Mouse (Mus musculus) myocyte (in vitro differentiated cells): ENCODE data around the gene Brix1. TPM values are rescaled to one million over a fixed set of nuclear protein-coding genes. Genes with fewer than 3 reads are reported as not detected.

ENCODE experiments used
- H3K27me3 ChIP-seq: one replicate; pipeline ENCODE4 v1.6.1; 2011; ENCODE audit not compliant: control insufficient read depth, insufficient read depth, insufficient read length
- H3K36me3 ChIP-seq: one replicate; pipeline ENCODE4 v1.6.1; 2011; ENCODE audit not compliant: control insufficient read depth, insufficient read depth
- H3K4me2 ChIP-seq: one replicate; pipeline ENCODE4 v1.6.1; 2011; ENCODE audit warnings: low read depth, control low read depth
- H3K4me3 ChIP-seq: one replicate; pipeline ENCODE4 v1.5.1; 2011; ENCODE audit warnings: mild to moderate bottlenecking, control low read depth, moderate library complexity
- H3K79me2 ChIP-seq: one replicate; pipeline ENCODE4 v1.6.1; 2011; ENCODE audit not compliant: control insufficient read depth, insufficient read depth
- H3ac ChIP-seq: one replicate; pipeline ENCODE4 v1.6.1; 2011; ENCODE audit not compliant: control insufficient read depth, insufficient read length
- CEBPB ChIP-seq: IDR thresholded peaks from 2 replicates; pipeline ENCODE4 v1.6.1; 2011; ENCODE audit warnings: mild to moderate bottlenecking, moderate library complexity; ENCODE audit not compliant: poor library complexity, insufficient read depth, severe bottlenecking
- E2F4 ChIP-seq: IDR thresholded peaks from one replicate; pipeline ENCODE4 v1.6.1; 2011; ENCODE audit warnings: mild to moderate bottlenecking, control low read depth, moderate library complexity; ENCODE audit not compliant: insufficient read depth
- MAX ChIP-seq: IDR thresholded peaks from one replicate; pipeline ENCODE4 v1.6.1; 2011; ENCODE audit warnings: low read depth, mild to moderate bottlenecking, control low read depth
- MYOD1 ChIP-seq, 3 experiments: IDR thresholded peaks; one replicate each; pipeline ENCODE4 v1.6.1; 2011; ENCODE audit warnings: control low read depth in 2 of 3, low read depth in 2 of 3, mild to moderate bottlenecking in 2 of 3, moderate library complexity in 1 of 3; ENCODE audit not compliant: insufficient read length in 2 of 3, control insufficient read depth in 1 of 3
- MYOG ChIP-seq, 3 experiments: IDR thresholded peaks; one replicate each; pipeline ENCODE4 v1.6.1; 2011; ENCODE audit warnings: control low read depth in 2 of 3, low read depth in 2 of 3, mild to moderate bottlenecking in 2 of 3; ENCODE audit not compliant: insufficient read length in 2 of 3, control insufficient read depth in 1 of 3, insufficient read depth in 1 of 3
- POLR2A ChIP-seq: IDR thresholded peaks from one replicate; pipeline ENCODE4 v1.6.1; 2011; ENCODE audit warnings: low read depth, mild to moderate bottlenecking, control low read depth, moderate library complexity; ENCODE audit not compliant: insufficient read length
- POLR2AphosphoS2 ChIP-seq: IDR thresholded peaks from one replicate; pipeline ENCODE4 v1.6.1; 2011; ENCODE audit warnings: low read depth, control low read depth; ENCODE audit not compliant: insufficient read length
- REST ChIP-seq: IDR thresholded peaks from one replicate; pipeline ENCODE4 v1.6.1; 2011; ENCODE audit warnings: mild to moderate bottlenecking, control low read depth, moderate library complexity; ENCODE audit not compliant: insufficient read depth, insufficient read length
- SRF ChIP-seq: IDR thresholded peaks from one replicate; pipeline ENCODE4 v1.6.1; 2011; ENCODE audit warnings: low read depth; ENCODE audit not compliant: control insufficient read depth, insufficient read length
- TCF12 ChIP-seq: IDR thresholded peaks from one replicate; pipeline ENCODE4 v1.6.1; 2011; ENCODE audit warnings: mild to moderate bottlenecking, control low read depth; ENCODE audit not compliant: poor library complexity, insufficient read depth, severe bottlenecking
- TCF3 ChIP-seq: IDR thresholded peaks from one replicate; pipeline ENCODE4 v1.6.1; 2011; ENCODE audit warnings: low read depth, control low read depth; ENCODE audit not compliant: insufficient read length
- USF1 ChIP-seq: IDR thresholded peaks from one replicate; pipeline ENCODE4 v1.6.1; 2011; ENCODE audit warnings: low read depth, mild to moderate bottlenecking, control low read depth, moderate library complexity
- polyA plus RNA-seq: library from polyadenylated mRNA; unstranded; fragments of >200 nt; fragmentation: generic; extraction: Trizol; gene quantifications from one replicate; pipeline ENCODE4 v1.2.1, GENCODE M21; 2012; ENCODE audit warnings: missing spikeins

Brix1 gene
- polyA plus RNA-seq, 1 experiment, result 23.4 TPM

GRCm38 (mm10) chr15:10447102-10447501 is 38.6 kb downstream of the Brix1 start:
- H3K4me2 ChIP-seq, result no peak overlapping the region
- no peak overlapping the region for H3ac ChIP-seq
- H3K79me2 ChIP-seq, result no peaks in the 10 kb centered on the region
- peaks cover 61% of the 10 kb centered on the region for H3K36me3 ChIP-seq
- no peaks in the 10 kb centered on the region for H3K27me3 ChIP-seq
- TF ChIP-seq TCF3, result no peak
- TF ChIP-seq MYOG (IDR thresholded peaks at IDR 0.05; ENCODE audit: control insufficient read depth in 1 of 3, insufficient read depth in 1 of 3, insufficient read length in 2 of 3, low read depth in 2 of 3), result no peak
- TF ChIP-seq E2F4, result no peak
- no peak for TF ChIP-seq REST
- no peak for TF ChIP-seq TCF12
- no peak for TF ChIP-seq CEBPB
- TF ChIP-seq POLR2A, result no peak
- no peak for TF ChIP-seq USF1
- TF ChIP-seq SRF, result no peak
- TF ChIP-seq MYOD1 (IDR thresholded peaks at IDR 0.05; ENCODE audit: control insufficient read depth in 1 of 3, insufficient read length in 2 of 3, low read depth in 2 of 3), result no peak
- no peak for TF ChIP-seq MAX
- TF ChIP-seq POLR2AphosphoS2, result no peak
- H3K4me3 ChIP-seq, result no peak overlapping the region

GRCm38 (mm10) chr15:10442275-10442674 is 43.5 kb downstream of the Brix1 start:
- peaks cover 33% of the 10 kb centered on the region for H3K36me3 ChIP-seq

GRCm38 (mm10) chr15:10441493-10441892 is 44.3 kb downstream of the Brix1 start:
- H3K36me3 ChIP-seq, result peaks cover 25% of the 10 kb centered on the region
- TF ChIP-seq MAX, result no peak
- no peak for TF ChIP-seq MYOG (IDR thresholded peaks at IDR 0.05; ENCODE audit: control insufficient read depth in 1 of 3, insufficient read depth in 1 of 3, insufficient read length in 2 of 3, low read depth in 2 of 3)
- TF ChIP-seq MYOD1 (IDR thresholded peaks at IDR 0.05; ENCODE audit: control insufficient read depth in 1 of 3, insufficient read length in 2 of 3, low read depth in 2 of 3), result no peak
- no peak for TF ChIP-seq REST
- no peak for TF ChIP-seq TCF3
- no peak for TF ChIP-seq USF1

More at GRCm38 (mm10) chr15:10442275-10442674, 43.5 kb downstream of the Brix1 start:
- Histone ChIP-seq H3ac (no peak overlapping the region), H3K4me3 (no peak overlapping the region), H3K4me2 (no peak overlapping the region), H3K79me2 (no peaks in the 10 kb centered on the region), H3K27me3 (no peaks in the 10 kb centered on the region)
- TF ChIP-seq MYOG (IDR thresholded peaks at IDR 0.05; ENCODE audit: control insufficient read depth in 1 of 3, insufficient read depth in 1 of 3, insufficient read length in 2 of 3, low read depth in 2 of 3), result no peak
- no peak for TF ChIP-seq E2F4
- no peak for TF ChIP-seq MAX
- no peak for TF ChIP-seq CEBPB
- TF ChIP-seq REST, result no peak

DNA sequence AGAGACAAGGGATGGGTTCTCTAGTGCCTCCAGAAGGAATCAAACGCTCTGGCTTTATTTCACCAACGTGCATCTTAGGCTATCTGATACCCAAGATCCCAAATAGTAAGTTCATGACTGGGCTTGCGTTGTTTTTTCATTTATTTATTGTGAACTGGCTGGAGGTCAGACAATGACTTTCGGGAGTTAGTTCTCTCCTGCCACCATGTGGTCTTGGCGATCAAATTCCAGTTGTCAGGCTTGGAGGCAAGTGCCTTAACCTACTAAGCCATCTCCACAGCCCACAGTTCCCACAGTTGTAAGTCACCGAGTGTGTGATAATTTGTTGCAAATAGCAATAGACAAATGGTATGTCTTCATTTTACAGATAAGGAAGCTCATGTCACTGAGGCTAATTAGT is 45.8 kb downstream of the Brix1 start:
- TF ChIP-seq USF1, result no peak
- no peak for TF ChIP-seq POLR2AphosphoS2
- no peak for TF ChIP-seq MYOD1 (IDR thresholded peaks at IDR 0.05; ENCODE audit: control insufficient read depth in 1 of 3, insufficient read length in 2 of 3, low read depth in 2 of 3)
- TF ChIP-seq TCF3, result no peak
- TF ChIP-seq TCF12, result no peak
- TF ChIP-seq CEBPB, result no peak
- TF ChIP-seq MYOG (IDR thresholded peaks at IDR 0.05; ENCODE audit: control insufficient read depth in 1 of 3, insufficient read depth in 1 of 3, insufficient read length in 2 of 3, low read depth in 2 of 3), result no peak
- no peak for TF ChIP-seq POLR2A
- no peak for TF ChIP-seq E2F4
- TF ChIP-seq MAX, result no peak
- no peak for TF ChIP-seq REST
- no peak for TF ChIP-seq SRF
- no peak overlapping the region for H3K4me2 ChIP-seq
- H3K79me2 ChIP-seq, result no peaks in the 10 kb centered on the region
- no peak overlapping the region for H3ac ChIP-seq
- no peak overlapping the region for H3K4me3 ChIP-seq
- no peaks in the 10 kb centered on the region for H3K27me3 ChIP-seq
- peaks cover 15% of the 10 kb centered on the region for H3K36me3 ChIP-seq

More at GRCm38 (mm10) chr15:10441493-10441892, 44.3 kb downstream of the Brix1 start:
- Histone ChIP-seq H3K79me2 (no peaks in the 10 kb centered on the region), H3K27me3 (no peaks in the 10 kb centered on the region), H3ac (no peak overlapping the region), H3K4me3 (no peak overlapping the region), H3K4me2 (no peak overlapping the region)

GRCm38 (mm10) chr15:10436893-10437292 is 48.9 kb downstream of the Brix1 start:
- Histone ChIP-seq H3K79me2 (no peaks in the 10 kb centered on the region), H3K4me3 (no peak overlapping the region), H3ac (no peak overlapping the region), H3K27me3 (no peaks in the 10 kb centered on the region), H3K4me2 (no peak overlapping the region), H3K36me3 (peaks cover 12% of the 10 kb centered on the region)
- TF ChIP-seq REST (no peak), E2F4 (no peak), MAX (no peak), POLR2AphosphoS2 (no peak), MYOD1 (IDR thresholded peaks at IDR 0.05; ENCODE audit: control insufficient read depth in 1 of 3, insufficient read length in 2 of 3, low read depth in 2 of 3) (no peak), USF1 (no peak), TCF3 (no peak), SRF (no peak), CEBPB (no peak), MYOG (IDR thresholded peaks at IDR 0.05; ENCODE audit: control insufficient read depth in 1 of 3, insufficient read depth in 1 of 3, insufficient read length in 2 of 3, low read depth in 2 of 3) (no peak), POLR2A (no peak), TCF12 (no peak)
